Mouse (Mus musculus) lung, postnatal 14 days (tissue): ENCODE results near the gene Nnat.
"Not testable (repeated sequence)": the region's sequence is repeated elsewhere in the genome, so short reads cannot be mapped to it uniquely, and the experiment has no call there.

Experiments
- DNase-seq: peaks from one replicate; pipeline ENCODE4 v3.0.0; 2021

The Nnat gene

GRCm38 (mm10) chr2:157552158-157552886 is 7.6 kb upstream of the Nnat start:
- peak; percentile 15 for DNase-seq

GRCm38 (mm10) chr2:157556074-157556698 is 3.7 kb upstream of the Nnat start:
- DNase-seq: peak; percentile 26

GRCm38 (mm10) chr2:157558051-157558450 is 1.8 kb upstream of the Nnat start:
- DNase-seq: no peak

- no peak for DNase-seq
Observed at GRCm38 (mm10) chr2:157558520-157558919, 1.4 kb upstream of the Nnat start.

GRCm38 (mm10) chr2:157559440-157559839 is 438 bp upstream of the Nnat start:
- DNase-seq: no peak

GRCm38 (mm10) chr2:157560302-157560701 is 424 bp downstream of the Nnat start:
- peak; percentile 16 for DNase-seq

- peak; percentile 92 for DNase-seq
Observed at GRCm38 (mm10) chr2:157561165-157561836, 1.4 kb downstream of the Nnat start.

- no peak for DNase-seq
Observed at GRCm38 (mm10) chr2:157563031-157563430, 3.2 kb downstream of the Nnat start.

- no peak for DNase-seq
Observed at GRCm38 (mm10) chr2:157564723-157565122, 4.8 kb downstream of the Nnat start.

- DNase-seq: peak; percentile 40
Observed at GRCm38 (mm10) chr2:157565446-157565845, 5.6 kb downstream of the Nnat start.

GRCm38 (mm10) chr2:157565898-157566259 is 6.0 kb downstream of the Nnat start:
- DNase-seq: no peak

GRCm38 (mm10) chr2:157566260-157566952 is 6.5 kb downstream of the Nnat start:
- DNase-seq: peak; percentile 89

GRCm38 (mm10) chr2:157567235-157567961 is 7.5 kb downstream of the Nnat start:
- DNase-seq: no peak

- DNase-seq: no peak
Observed at GRCm38 (mm10) chr2:157568881-157569280, 9.0 kb downstream of the Nnat start.

GRCm38 (mm10) chr2:157569796-157570485 is 10.1 kb downstream of the Nnat start:
- no peak for DNase-seq

- DNase-seq: peak; percentile 62
Observed at GRCm38 (mm10) chr2:157571224-157571832, 11.4 kb downstream of the Nnat start, which contains the start of gene Blcap. Gene Blcap, minus strand, starts transcription at chr2:157571274.

GRCm38 (mm10) chr2:157572786-157573185 is 12.9 kb downstream of the Nnat start:
- DNase-seq: no peak

- DNase-seq: not testable (repeated sequence)
Observed at GRCm38 (mm10) chr2:157585351-157585750, 25.5 kb downstream of the Nnat start.

GRCm38 (mm10) chr2:157596876-157597566 is 37.1 kb downstream of the Nnat start:
- no peak for DNase-seq

GRCm38 (mm10) chr2:157601435-157601839 is 41.6 kb downstream of the Nnat start:
- DNase-seq: peak; percentile 33
